Mouse (Mus musculus): ENCODE measurements around the gene Krt88. TPM values are rescaled to one million over a fixed set of nuclear protein-coding genes. Genes with fewer than 3 reads are reported as not detected.

Krt88 gene
- polyA plus RNA-seq, 1 experiment from 2014 or later: not detected

GRCm38 (mm10) chr15:101458361-101458930 is 10.9 kb downstream of the Krt88 start:
- ATAC-seq (ENCODE audit: low FRiP score, low TSS enrichment) (no peak), DNase-seq (ENCODE audit: low spot score) (no peak)
- H3K36me3 ChIP-seq (ENCODE audit: control insufficient read depth, insufficient read depth, low read length): no peaks in the 10 kb centered on the region
- 34% methylated on average over 16 of the region's 16 CpGs for WGBS
- no peak overlapping the region for H3K9ac ChIP-seq (ENCODE audit: low read length)
- H3K27me3 ChIP-seq (ENCODE audit: control insufficient read depth, insufficient read depth, low read length): no peaks in the 10 kb centered on the region
- TF ChIP-seq CTCF (IDR thresholded peaks at IDR 0.05; ENCODE audit: low read depth): no peak
- TF ChIP-seq EP300 (optimal IDR thresholded peaks at IDR 0.05): no peak
- H3K4me2 ChIP-seq (replicated peaks; ENCODE audit: low read depth): no peak overlapping the region
- no peak overlapping the region for H3K4me3 ChIP-seq (ENCODE audit: low read depth, low read length)
- no peak overlapping the region for H3K27ac ChIP-seq (replicated peaks)
- H3K9me3 ChIP-seq (ENCODE audit: control insufficient read depth, low read length): no peaks in the 10 kb centered on the region
- no peaks in the 10 kb centered on the region for H3K4me1 ChIP-seq (replicated peaks; ENCODE audit: control insufficient read depth, insufficient read depth)

- no peak overlapping the region for H3K27ac ChIP-seq (replicated peaks)
- no peaks in the 10 kb centered on the region for H3K36me3 ChIP-seq (ENCODE audit: control insufficient read depth, insufficient read depth, low read length)
- H3K9ac ChIP-seq (ENCODE audit: low read length): no peak overlapping the region
- H3K4me1 ChIP-seq (replicated peaks; ENCODE audit: control insufficient read depth, insufficient read depth): no peaks in the 10 kb centered on the region
- DNase-seq (ENCODE audit: low spot score): peak; percentile 25
- H3K4me2 ChIP-seq (replicated peaks; ENCODE audit: low read depth): no peak overlapping the region
- ATAC-seq (ENCODE audit: low FRiP score, low TSS enrichment): no peak
- 77% methylated on average over 14 of the region's 14 CpGs for WGBS
- no peak overlapping the region for H3K4me3 ChIP-seq (ENCODE audit: low read depth, low read length)
- no peak for TF ChIP-seq EP300 (optimal IDR thresholded peaks at IDR 0.05)
- peak; percentile 33; the same call in 1 of the 2 replicates for TF ChIP-seq CTCF (IDR thresholded peaks at IDR 0.05; ENCODE audit: low read depth)
- H3K9me3 ChIP-seq (ENCODE audit: control insufficient read depth, low read length): no peaks in the 10 kb centered on the region
- no peaks in the 10 kb centered on the region for H3K27me3 ChIP-seq (ENCODE audit: control insufficient read depth, insufficient read depth, low read length)
Observed at GRCm38 (mm10) chr15:101459283-101459682, 11.7 kb downstream of the Krt88 start.

GRCm38 (mm10) chr15:101463651-101464050 is 16.1 kb downstream of the Krt88 start, which contains the start of gene Krt81:
Gene Krt81, minus strand, starts transcription at chr15:101463751.
- Histone ChIP-seq H3K4me1 (replicated peaks; ENCODE audit: control insufficient read depth, insufficient read depth) (no peaks in the 10 kb centered on the region), H3K9me3 (ENCODE audit: control insufficient read depth, low read length) (no peaks in the 10 kb centered on the region), H3K27me3 (ENCODE audit: control insufficient read depth, insufficient read depth, low read length) (no peaks in the 10 kb centered on the region), H3K9ac (ENCODE audit: low read length) (no peak within 1 kb of the TSS), H3K27ac (replicated peaks) (no peak within 1 kb of the TSS), H3K4me2 (replicated peaks; ENCODE audit: low read depth) (no peak within 1 kb of the TSS), H3K4me3 (ENCODE audit: low read depth, low read length) (no peak within 1 kb of the TSS), H3K36me3 (ENCODE audit: control insufficient read depth, insufficient read depth, low read length) (no peaks in the 10 kb centered on the region)
- TF ChIP-seq CTCF (IDR thresholded peaks at IDR 0.05; ENCODE audit: low read depth): no peak
- TF ChIP-seq EP300 (optimal IDR thresholded peaks at IDR 0.05): no peak
- ATAC-seq (ENCODE audit: low FRiP score, low TSS enrichment) (no peak), DNase-seq (ENCODE audit: low spot score) (no peak)
- WGBS: 73% methylated on average over 13 of the region's 13 CpGs

- Histone ChIP-seq H3K4me2 (replicated peaks; ENCODE audit: low read depth) (no peak overlapping the region), H3K36me3 (ENCODE audit: control insufficient read depth, insufficient read depth, low read length) (no peaks in the 10 kb centered on the region), H3K27me3 (ENCODE audit: control insufficient read depth, insufficient read depth, low read length) (no peaks in the 10 kb centered on the region), H3K27ac (replicated peaks) (no peak overlapping the region), H3K9ac (ENCODE audit: low read length) (no peak overlapping the region), H3K9me3 (ENCODE audit: control insufficient read depth, low read length) (no peaks in the 10 kb centered on the region), H3K4me3 (ENCODE audit: low read depth, low read length) (no peak overlapping the region), H3K4me1 (replicated peaks; ENCODE audit: control insufficient read depth, insufficient read depth) (no peaks in the 10 kb centered on the region)
- DNase-seq (ENCODE audit: low spot score) (no peak), ATAC-seq (ENCODE audit: low FRiP score, low TSS enrichment) (no peak)
- WGBS: 72% methylated on average over 4 of the region's 4 CpGs
- TF ChIP-seq CTCF (IDR thresholded peaks at IDR 0.05; ENCODE audit: low read depth) (no peak), EP300 (optimal IDR thresholded peaks at IDR 0.05) (no peak)
Observed at GRCm38 (mm10) chr15:101469093-101469492, 21.5 kb downstream of the Krt88 start.

- H3K27me3 ChIP-seq (ENCODE audit: control insufficient read depth, insufficient read depth, low read length): no peaks in the 10 kb centered on the region
- H3K4me1 ChIP-seq (replicated peaks; ENCODE audit: control insufficient read depth, insufficient read depth): no peaks in the 10 kb centered on the region
- H3K4me3 ChIP-seq (ENCODE audit: low read depth, low read length): no peak within 1 kb of the TSS
- TF ChIP-seq CTCF (IDR thresholded peaks at IDR 0.05; ENCODE audit: low read depth): no peak
- no peak for TF ChIP-seq EP300 (optimal IDR thresholded peaks at IDR 0.05)
- 21% methylated on average over 10 of the region's 10 CpGs for WGBS
- no peak within 1 kb of the TSS for H3K9ac ChIP-seq (ENCODE audit: low read length)
- no peak within 1 kb of the TSS for H3K4me2 ChIP-seq (replicated peaks; ENCODE audit: low read depth)
- peak; percentile 63 for ATAC-seq (ENCODE audit: low FRiP score, low TSS enrichment)
- no peaks in the 10 kb centered on the region for H3K36me3 ChIP-seq (ENCODE audit: control insufficient read depth, insufficient read depth, low read length)
- DNase-seq (ENCODE audit: low spot score): peak; percentile 83
- H3K9me3 ChIP-seq (ENCODE audit: control insufficient read depth, low read length): no peaks in the 10 kb centered on the region
- H3K27ac ChIP-seq (replicated peaks): no peak within 1 kb of the TSS
Observed at GRCm38 (mm10) chr15:101472952-101473528, 25.5 kb downstream of the Krt88 start, which contains the start of gene Krt86. Gene Krt86, plus strand, starts transcription at chr15:101473478.

GRCm38 (mm10) chr15:101479007-101479665 is 31.6 kb downstream of the Krt88 start:
- Histone ChIP-seq H3K27ac (replicated peaks) (no peak overlapping the region), H3K27me3 (ENCODE audit: control insufficient read depth, insufficient read depth, low read length) (no peaks in the 10 kb centered on the region), H3K9me3 (ENCODE audit: control insufficient read depth, low read length) (no peaks in the 10 kb centered on the region), H3K4me3 (ENCODE audit: low read depth, low read length) (peak overlapping the region; percentile 30), H3K9ac (ENCODE audit: low read length) (peak overlapping the region; percentile 27; the same call in 1 of the 2 replicates), H3K4me1 (replicated peaks; ENCODE audit: control insufficient read depth, insufficient read depth) (peaks cover 3% of the 10 kb centered on the region; the same call in 1 of the 2 replicates), H3K36me3 (ENCODE audit: control insufficient read depth, insufficient read depth, low read length) (no peaks in the 10 kb centered on the region), H3K4me2 (replicated peaks; ENCODE audit: low read depth) (peak overlapping the region; percentile 58)
- 6% methylated on average over 31 of the region's 31 CpGs for WGBS
- DNase-seq (ENCODE audit: low spot score) (peak; percentile 72), ATAC-seq (ENCODE audit: low FRiP score, low TSS enrichment) (peak; percentile 70)
- no peak for TF ChIP-seq EP300 (optimal IDR thresholded peaks at IDR 0.05)
- peak; percentile 69 for TF ChIP-seq CTCF (IDR thresholded peaks at IDR 0.05; ENCODE audit: low read depth)
